Mouse (Mus musculus): ENCODE results near the gene Susd6.

Gene Susd6

GRCm38 (mm10) chr12:80838271-80838670 is 48.0 kb downstream of the Susd6 start:
- DNase-seq (ENCODE audit: low read depth, low spot score), result no peak

GRCm38 (mm10) chr12:80838787-80839186 is 48.5 kb downstream of the Susd6 start:
- DNase-seq (ENCODE audit: low read depth, low spot score), result no peak

GRCm38 (mm10) chr12:80839631-80840030 is 49.3 kb downstream of the Susd6 start:
- DNase-seq (ENCODE audit: low read depth, low spot score), result no peak

GRCm38 (mm10) chr12:80841618-80842017 is 51.3 kb downstream of the Susd6 start:
- DNase-seq (ENCODE audit: low read depth, low spot score), result no peak

- no peak for DNase-seq (ENCODE audit: low read depth, low spot score)
Measured at GRCm38 (mm10) chr12:80842609-80843008, 52.3 kb downstream of the Susd6 start.

- no peak for DNase-seq (ENCODE audit: low read depth, low spot score)
Measured at GRCm38 (mm10) chr12:80843236-80843635, 52.9 kb downstream of the Susd6 start.

- peak; percentile 55 for DNase-seq (ENCODE audit: low read depth, low spot score)
Measured at GRCm38 (mm10) chr12:80843651-80844444, 53.5 kb downstream of the Susd6 start.

GRCm38 (mm10) chr12:80845901-80846300 is 55.6 kb downstream of the Susd6 start:
- DNase-seq (ENCODE audit: low read depth, low spot score), result no peak

- DNase-seq (ENCODE audit: low read depth, low spot score), result no peak
Measured at GRCm38 (mm10) chr12:80846861-80847268, 56.6 kb downstream of the Susd6 start.

GRCm38 (mm10) chr12:80852001-80852400 is 61.7 kb downstream of the Susd6 start:
- DNase-seq (ENCODE audit: low read depth, low spot score), result no peak

GRCm38 (mm10) chr12:80853737-80854136 is 63.4 kb downstream of the Susd6 start:
- DNase-seq (ENCODE audit: low read depth, low spot score), result peak; percentile 34

- DNase-seq (ENCODE audit: low read depth, low spot score), result no peak
Measured at GRCm38 (mm10) chr12:80854671-80855070, 64.4 kb downstream of the Susd6 start.

- no peak for DNase-seq (ENCODE audit: low read depth, low spot score)
Measured at GRCm38 (mm10) chr12:80855100-80855499, 64.8 kb downstream of the Susd6 start.

- DNase-seq (ENCODE audit: low read depth, low spot score), result no peak
Measured at GRCm38 (mm10) chr12:80855581-80855980, 65.3 kb downstream of the Susd6 start.

- DNase-seq (ENCODE audit: low read depth, low spot score), result no peak
Measured at GRCm38 (mm10) chr12:80857636-80858293, 67.5 kb downstream of the Susd6 start.

GRCm38 (mm10) chr12:80858307-80858706 is 68.0 kb downstream of the Susd6 start:
- no peak for DNase-seq (ENCODE audit: low read depth, low spot score)

GRCm38 (mm10) chr12:80861916-80862315 is 71.6 kb downstream of the Susd6 start:
- no peak for DNase-seq (ENCODE audit: low read depth, low spot score)

GRCm38 (mm10) chr12:80863370-80863769 is 73.1 kb downstream of the Susd6 start:
- no peak for DNase-seq (ENCODE audit: low read depth, low spot score)

GRCm38 (mm10) chr12:80865175-80865574 is 74.9 kb downstream of the Susd6 start:
- DNase-seq (ENCODE audit: low read depth, low spot score), result no peak

GRCm38 (mm10) chr12:80866023-80866422 is 75.7 kb downstream of the Susd6 start:
- no peak for DNase-seq (ENCODE audit: low read depth, low spot score)

GRCm38 (mm10) chr12:80867083-80867482 is 76.8 kb downstream of the Susd6 start:
- DNase-seq (ENCODE audit: low read depth, low spot score), result peak; percentile 13

GRCm38 (mm10) chr12:80868401-80868800 is 78.1 kb downstream of the Susd6 start:
- no peak for DNase-seq (ENCODE audit: low read depth, low spot score)
